Mouse (Mus musculus): ENCODE data around the gene Csnk1d.

Csnk1d gene

GRCm38 (mm10) chr11:120954936-120955335 is 36.2 kb downstream of the Csnk1d start:
- no peak for DNase-seq (ENCODE audit: low read depth, low spot score)

GRCm38 (mm10) chr11:120951731-120952730 is 39.1 kb downstream of the Csnk1d start:
- DNase-seq (ENCODE audit: low read depth, low spot score), result no peak

- no peak for DNase-seq (ENCODE audit: low read depth, low spot score)
Measured at GRCm38 (mm10) chr11:120951237-120951636, 39.9 kb downstream of the Csnk1d start.

- DNase-seq (ENCODE audit: low read depth, low spot score), result peak; percentile 82
Measured at GRCm38 (mm10) chr11:120950281-120951202, 40.6 kb downstream of the Csnk1d start.

- no peak for DNase-seq (ENCODE audit: low read depth, low spot score)
Measured at GRCm38 (mm10) chr11:120949863-120950262, 41.3 kb downstream of the Csnk1d start.

- DNase-seq (ENCODE audit: low read depth, low spot score), result peak; percentile 64
Measured at GRCm38 (mm10) chr11:120948861-120949851, 42.0 kb downstream of the Csnk1d start.

GRCm38 (mm10) chr11:120948328-120948727 is 42.8 kb downstream of the Csnk1d start, which contains the start of gene Slc16a3:
Slc16a3 (plus strand) TSS chr11:120948480.
- no peak for DNase-seq (ENCODE audit: low read depth, low spot score)

- no peak for DNase-seq (ENCODE audit: low read depth, low spot score)
Measured at GRCm38 (mm10) chr11:120945926-120946325, 45.2 kb downstream of the Csnk1d start.

GRCm38 (mm10) chr11:120945266-120945665 is 45.9 kb downstream of the Csnk1d start:
- DNase-seq (ENCODE audit: low read depth, low spot score), result no peak

GRCm38 (mm10) chr11:120940959-120941358 is 50.2 kb downstream of the Csnk1d start:
- DNase-seq (ENCODE audit: low read depth, low spot score), result no peak

- no peak for DNase-seq (ENCODE audit: low read depth, low spot score)
Measured at GRCm38 (mm10) chr11:120939712-120940341, 51.3 kb downstream of the Csnk1d start.

GRCm38 (mm10) chr11:120938795-120939194 is 52.3 kb downstream of the Csnk1d start:
- no peak for DNase-seq (ENCODE audit: low read depth, low spot score)

- no peak for DNase-seq (ENCODE audit: low read depth, low spot score)
Measured at GRCm38 (mm10) chr11:120937976-120938375, 53.2 kb downstream of the Csnk1d start.

GRCm38 (mm10) chr11:120932564-120933398 is 58.3 kb downstream of the Csnk1d start, which contains the start of gene Ccdc57:
Ccdc57 (minus strand) TSS chr11:120932872.
- DNase-seq (ENCODE audit: low read depth, low spot score), result peak; percentile 91

GRCm38 (mm10) chr11:120931479-120931878 is 59.7 kb downstream of the Csnk1d start:
- DNase-seq (ENCODE audit: low read depth, low spot score), result no peak

GRCm38 (mm10) chr11:120928468-120928867 is 62.7 kb downstream of the Csnk1d start:
- DNase-seq (ENCODE audit: low read depth, low spot score), result no peak

- DNase-seq (ENCODE audit: low read depth, low spot score), result no peak
Measured at GRCm38 (mm10) chr11:120922528-120922927, 68.6 kb downstream of the Csnk1d start.

- DNase-seq (ENCODE audit: low read depth, low spot score), result no peak
Measured at GRCm38 (mm10) chr11:120917756-120918155, 73.4 kb downstream of the Csnk1d start.

GRCm38 (mm10) chr11:120916477-120916876 is 74.7 kb downstream of the Csnk1d start:
- peak; percentile 18 for DNase-seq (ENCODE audit: low read depth, low spot score)
